Mouse (Mus musculus): Measurements from ENCODE around the gene Tmem8.
"Not testable (repeated sequence)": the region's sequence is repeated elsewhere in the genome, so short reads cannot be mapped to it uniquely, and the experiment has no call there.

The Tmem8 gene

DNA sequence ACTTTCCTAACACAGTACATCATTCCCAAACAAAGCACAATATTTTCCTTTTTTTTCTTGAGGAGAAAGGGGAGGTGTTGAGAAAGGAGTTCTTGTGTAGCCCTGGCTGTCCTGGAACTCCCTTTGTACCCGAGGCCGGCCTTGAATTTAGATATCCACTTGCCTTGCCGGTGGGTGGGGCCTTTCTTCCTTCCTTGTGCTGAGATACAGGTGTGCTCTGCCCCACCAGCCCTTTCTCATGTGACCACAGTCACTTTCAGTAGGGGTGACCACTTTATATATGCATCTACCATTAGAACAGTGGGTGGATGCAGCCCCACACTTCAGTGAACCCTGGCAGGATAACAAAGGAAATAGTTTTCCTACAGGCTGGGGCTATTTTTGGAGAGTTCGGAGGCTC lies 1.4 kb upstream of the Tmem8 start:
- no peak for ATAC-seq (ENCODE audit: low TSS enrichment)

DNA sequence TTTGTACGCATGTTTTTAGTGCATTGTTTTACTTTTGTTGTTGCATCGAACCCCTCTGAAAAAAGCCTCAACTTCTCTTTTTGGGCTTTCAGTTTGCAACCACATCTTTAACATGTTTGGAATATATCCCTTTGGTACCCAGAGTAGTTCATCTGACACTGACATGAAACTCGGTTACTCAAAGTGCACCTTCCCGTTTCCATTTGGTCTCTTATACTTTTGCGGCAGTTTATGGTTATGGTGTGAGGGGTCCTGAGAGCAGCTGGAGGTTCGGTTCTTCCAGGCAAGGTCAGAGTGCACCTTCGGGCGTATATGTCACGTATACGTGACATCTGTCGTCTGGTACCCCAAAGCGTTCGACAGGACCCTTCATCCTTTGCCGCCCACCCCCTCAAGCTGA lies 348 bp upstream of the Tmem8 start:
- no peak for ATAC-seq (ENCODE audit: low TSS enrichment)

DNA sequence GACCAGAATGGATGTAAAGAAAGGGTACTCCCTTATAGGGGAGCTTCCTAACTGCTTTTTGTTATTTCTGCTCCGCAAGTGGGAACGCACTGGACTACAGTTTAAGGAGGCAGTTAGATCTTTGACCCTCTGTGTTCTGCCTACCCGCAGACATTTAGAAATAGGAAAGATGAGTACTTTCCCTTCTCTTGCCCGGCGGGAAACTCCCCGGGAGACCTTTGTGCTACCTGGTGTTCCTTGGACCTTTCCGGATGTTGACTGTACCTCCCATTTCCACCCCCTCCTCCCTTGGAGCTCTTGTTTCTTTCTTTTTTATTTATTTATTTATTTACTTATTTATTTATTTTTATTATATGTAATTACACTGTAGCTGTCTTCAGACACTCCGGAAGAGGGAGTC lies 962 bp downstream of the Tmem8 start:
- ATAC-seq (ENCODE audit: low TSS enrichment): 0 out of 2 replicates have a peak, but pooled peaks have one; percentile 7

DNA sequence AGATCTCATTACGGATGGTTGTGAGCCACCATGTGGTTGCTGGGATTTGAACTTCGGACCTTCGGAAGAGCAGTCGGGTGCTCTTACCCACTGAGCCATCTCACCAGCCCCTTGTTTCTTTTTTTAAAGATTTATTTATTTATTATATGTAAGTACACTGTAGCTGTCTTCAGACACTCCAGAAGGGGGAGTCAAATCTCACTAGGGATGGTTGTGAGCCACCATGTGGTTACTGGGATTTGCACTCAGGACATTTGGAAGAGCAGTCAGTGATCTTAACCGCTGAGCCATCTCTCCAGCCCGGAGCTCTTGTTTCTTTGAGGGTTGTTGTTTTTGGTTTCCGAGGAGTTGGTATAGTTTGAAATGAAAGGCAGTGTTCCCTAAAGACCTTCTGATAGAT lies 1.4 kb downstream of the Tmem8 start:
- ATAC-seq (ENCODE audit: low TSS enrichment): not testable (repeated sequence)

DNA sequence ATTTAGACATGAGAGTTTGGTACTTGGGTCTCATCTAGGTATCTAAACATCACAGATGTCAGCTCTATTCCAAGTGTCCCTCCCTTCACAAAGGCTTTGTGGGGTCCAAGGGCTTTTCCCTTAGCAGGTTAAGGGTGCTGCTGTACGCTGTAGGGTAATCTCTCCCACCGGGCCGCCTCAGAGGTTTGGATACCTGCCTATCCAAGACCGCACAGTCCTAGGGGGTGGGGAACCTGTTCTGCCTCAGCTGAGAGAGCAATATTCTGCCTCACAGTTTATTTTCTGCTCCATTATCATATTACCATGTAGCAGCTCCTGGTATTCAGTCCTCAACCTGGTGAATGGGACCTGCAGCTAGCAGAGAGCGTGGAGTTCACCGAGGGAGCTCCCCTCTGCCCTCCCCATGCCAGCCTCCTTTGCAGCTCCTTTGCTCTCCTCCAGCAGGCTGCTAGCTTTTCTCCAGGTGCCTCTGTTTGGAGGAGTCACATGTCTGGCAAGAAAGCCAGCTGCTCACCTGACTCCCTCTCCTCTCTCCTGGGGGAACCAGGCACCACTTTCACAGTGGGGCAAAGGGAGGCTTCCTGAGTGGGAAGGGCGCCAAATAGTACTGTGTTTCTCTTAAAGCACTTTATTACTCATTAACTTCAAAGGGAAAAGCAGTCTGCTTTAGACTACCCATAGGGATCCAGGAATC lies 2.3 kb downstream of the Tmem8 start:
- no peak for ATAC-seq (ENCODE audit: low TSS enrichment)

DNA sequence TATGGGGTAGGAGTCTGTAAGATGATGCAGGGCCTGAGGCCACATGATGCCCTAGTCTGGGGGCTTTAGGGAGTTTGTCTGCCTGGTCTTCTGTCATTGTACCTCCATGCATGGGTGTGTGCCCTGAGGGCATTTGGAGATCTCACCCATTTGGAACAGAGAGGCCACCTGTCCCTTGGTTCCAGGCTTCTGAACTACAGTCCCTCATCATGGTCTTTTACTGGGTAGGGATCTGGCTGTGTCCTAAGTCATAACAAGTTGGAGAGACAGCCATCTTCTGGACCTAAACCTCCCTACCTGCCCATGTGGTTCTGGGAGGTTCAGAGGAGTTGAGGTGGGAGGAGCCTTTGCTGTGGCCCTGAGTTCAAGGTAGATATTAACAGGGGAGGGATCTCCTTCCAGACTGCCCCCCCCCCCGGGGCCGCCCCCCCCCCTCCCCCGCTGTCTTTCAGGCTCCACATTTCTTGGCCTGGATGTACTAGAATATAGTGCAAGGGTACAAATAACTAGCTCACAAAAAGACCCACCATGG lies 2.9 kb downstream of the Tmem8 start:
- ATAC-seq (ENCODE audit: low TSS enrichment): no peak

DNA sequence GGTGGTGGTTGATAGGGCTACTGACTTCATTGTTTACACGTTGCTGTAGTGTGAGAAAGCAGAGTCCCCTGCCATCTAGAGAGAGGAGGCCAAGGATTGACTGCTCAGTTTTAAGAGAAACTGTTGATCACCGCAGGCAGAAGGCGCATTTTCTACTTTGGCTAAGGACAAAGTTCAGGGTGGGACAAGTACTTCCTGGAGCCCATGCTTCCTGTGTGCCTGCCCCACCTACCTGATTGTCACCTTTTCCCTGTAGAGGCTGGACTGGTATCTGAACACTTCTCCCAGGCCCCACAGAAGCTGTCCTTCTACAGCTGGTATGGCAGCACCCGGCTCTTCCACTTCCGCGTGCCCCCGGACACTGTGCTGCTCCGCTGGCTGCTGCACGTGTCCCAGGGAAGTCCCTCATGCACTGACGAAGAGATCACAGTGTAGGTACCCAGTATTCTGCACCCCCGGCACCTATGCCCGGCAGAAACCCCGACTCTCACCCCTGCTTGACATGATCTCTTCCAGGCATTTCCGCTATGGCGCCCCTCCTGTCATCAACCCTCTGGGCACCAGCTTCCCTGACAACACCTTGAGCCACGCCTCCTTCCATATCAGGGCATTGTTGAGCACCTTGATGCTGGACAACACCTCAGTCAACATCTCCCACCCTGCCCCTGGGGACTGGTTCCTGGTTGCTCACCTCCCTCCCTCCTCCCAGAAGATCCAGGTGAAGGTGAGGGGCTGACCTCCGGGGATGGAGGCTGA lies 3.6 kb downstream of the Tmem8 start:
- no peak for ATAC-seq (ENCODE audit: low TSS enrichment)

DNA sequence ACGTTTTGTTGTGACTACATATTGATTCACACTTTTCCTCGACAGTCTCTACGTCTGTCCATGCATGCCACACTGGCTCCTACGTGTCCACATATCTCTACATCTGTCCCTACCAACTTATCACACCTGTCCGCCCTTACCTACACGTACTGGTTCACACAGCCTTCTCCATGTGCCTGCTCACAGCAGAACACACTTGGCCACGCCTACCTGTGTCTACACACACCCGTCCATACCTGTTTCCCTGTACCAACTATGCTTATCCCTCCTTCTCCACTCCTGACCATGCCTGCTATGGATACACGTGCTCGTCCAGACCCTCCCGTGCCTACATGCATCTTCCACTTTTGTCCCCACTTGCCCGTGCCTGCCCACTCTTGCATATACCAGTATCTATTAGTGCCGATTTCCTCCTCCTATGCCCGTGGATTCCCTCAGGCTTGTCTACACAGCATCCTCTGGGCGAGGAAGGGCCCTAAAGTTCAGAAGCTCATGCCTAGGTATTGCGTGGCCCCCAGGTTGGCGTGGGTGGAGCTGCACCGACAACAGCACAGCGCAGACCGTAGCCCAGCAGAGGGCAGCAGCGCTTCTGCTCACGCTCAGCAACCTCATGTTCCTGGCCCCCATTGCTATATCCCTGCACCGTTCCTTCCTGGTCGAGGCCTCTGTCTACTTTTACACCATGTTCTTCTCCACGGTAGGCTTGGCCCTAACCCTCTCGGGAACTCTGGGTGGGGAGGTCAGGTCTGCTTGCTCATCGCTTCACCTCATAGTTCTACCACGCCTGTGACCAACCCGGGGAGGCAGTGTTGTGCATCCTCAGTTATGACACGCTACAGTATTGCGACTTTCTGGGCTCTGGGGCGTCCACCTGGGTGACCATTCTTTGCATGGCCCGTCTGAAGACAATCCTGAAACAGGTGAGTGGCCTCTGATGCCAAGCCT lies 6.9 kb downstream of the Tmem8 start:
- peak; percentile 67 for ATAC-seq (ENCODE audit: low TSS enrichment)

DNA sequence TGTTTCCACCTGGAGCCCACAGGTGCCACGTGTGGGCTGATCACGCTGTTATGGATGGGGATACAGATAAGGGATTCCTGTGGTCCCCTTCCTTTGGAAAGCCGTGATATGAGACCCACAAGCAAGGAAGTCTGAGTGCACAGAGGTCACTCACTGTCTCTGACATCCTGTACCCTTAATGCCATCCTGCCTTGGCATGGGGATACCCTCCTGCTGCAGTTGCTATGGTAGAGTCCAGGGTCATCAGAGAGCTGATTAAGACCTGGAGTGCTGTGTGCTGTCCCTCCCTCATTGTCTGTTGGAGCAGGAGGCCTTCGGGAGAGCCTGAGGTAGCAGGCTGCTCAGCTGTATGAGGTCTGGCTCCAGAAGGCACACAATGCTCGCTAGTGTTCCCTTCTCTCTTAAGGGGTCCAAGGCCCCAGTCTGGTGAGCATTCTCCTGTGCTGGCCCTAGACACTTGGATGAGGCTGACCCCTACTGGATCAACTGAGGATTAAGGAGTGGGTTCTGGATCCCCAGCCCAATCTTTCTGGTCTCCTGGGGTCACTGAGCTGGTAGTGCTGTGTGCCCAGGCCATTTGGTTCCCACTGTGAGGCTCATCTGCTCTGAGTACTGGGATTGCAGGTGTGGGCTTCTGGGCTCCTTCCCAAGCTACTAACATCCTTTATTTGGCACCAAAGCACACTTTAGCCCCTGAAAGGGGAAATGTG lies 9.5 kb downstream of the Tmem8 start:
- ATAC-seq (ENCODE audit: low TSS enrichment): no peak

DNA sequence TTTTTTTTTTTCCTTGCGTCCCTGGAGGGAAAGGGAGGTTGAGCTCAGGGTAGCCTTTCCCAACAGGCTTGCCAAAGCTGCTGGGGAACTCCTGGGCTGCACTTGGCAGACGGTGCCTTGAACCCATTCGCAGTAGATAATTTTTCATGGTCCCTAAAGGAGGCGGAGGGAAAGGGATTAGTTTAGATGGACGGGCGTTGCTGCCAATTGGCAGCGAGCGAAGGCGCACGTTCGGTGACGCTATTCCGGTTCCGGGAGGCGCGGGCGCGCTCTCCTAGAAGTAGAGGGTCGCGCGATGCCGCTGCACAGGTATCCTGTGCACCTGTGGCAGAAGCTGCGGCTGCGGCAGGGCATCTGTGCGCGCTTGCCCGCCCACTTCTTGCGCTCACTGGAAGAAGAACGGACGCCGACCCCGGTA lies 10.2 kb downstream of the Tmem8 start, which contains the start of gene Mrpl28:
Gene Mrpl28 (plus strand): TSS at position 234 of the 418 bp plus-strand sequence.
- ATAC-seq (ENCODE audit: low TSS enrichment): peak; percentile 89

DNA sequence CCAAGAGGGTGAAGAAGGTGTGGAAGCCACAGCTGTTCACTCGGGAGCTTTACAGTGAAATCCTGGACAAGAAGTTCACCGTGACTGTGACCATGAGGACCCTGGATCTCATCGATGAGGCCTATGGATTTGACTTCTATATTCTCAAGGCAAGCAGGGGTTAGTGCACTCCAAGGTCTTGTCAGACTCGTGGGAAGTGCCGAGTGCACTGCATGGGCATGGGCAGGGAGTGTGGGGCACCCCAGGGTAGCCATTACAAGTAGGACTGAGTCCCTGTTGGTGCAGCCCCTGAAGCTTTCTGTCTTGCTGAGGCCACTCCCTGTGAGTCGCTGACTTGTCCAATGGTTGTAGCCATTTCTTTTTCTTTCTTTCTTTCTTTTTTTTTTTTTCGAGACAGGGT lies 11.5 kb downstream of the Tmem8 start:
- ATAC-seq (ENCODE audit: low TSS enrichment): no peak

DNA sequence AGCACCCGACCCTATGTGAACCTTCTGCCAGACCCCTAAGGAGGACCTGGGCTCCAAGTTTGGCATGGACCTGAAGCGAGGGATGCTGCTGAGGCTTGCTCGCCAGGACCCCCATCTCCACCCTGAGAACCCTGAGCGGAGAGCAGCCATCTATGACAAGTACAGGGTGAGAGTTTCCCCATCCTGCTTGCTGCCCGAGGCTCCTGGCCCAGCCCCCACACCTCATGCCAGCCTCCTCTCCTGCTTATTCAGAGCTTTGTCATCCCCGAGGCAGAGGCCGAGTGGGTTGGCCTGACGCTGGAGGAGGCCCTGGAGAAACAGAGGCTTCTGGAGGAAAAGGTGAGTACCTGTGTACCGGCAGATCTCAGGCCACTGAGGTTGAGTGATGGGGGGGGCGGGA lies 12.1 kb downstream of the Tmem8 start:
- ATAC-seq (ENCODE audit: low TSS enrichment): no peak

DNA sequence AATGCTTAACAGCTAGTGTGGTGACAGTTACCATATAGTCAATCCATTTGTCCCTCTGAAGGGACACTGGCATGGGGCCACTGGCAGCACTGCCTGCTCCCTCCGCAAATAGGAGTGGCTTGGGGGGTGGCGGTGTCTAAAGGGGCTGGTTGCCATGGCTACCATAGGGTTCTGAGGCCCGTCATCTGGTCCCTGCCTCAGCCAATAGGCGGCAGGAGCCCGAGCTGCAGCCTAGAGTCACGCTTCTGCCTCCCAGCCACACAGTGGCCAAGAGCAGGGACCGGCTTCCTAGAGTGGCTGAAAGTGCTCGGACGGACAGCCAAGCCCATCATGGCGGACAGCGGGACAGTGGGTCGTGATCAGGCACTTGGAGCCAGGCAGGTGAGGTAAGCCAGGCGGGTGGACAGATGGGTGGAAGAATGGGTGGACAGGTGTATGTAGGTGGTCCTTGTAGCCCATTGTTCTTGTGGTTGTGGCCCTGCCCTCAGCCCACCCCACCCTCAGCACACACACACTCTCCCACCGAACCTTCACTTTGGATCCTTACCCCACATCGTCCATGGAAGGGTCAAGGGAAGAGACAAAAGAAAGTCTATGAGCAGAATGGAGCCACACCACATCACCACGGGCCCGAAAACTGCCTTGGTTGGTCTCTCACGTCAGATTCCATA lies 18.1 kb downstream of the Tmem8 start:
- ATAC-seq (ENCODE audit: low TSS enrichment): no peak

DNA sequence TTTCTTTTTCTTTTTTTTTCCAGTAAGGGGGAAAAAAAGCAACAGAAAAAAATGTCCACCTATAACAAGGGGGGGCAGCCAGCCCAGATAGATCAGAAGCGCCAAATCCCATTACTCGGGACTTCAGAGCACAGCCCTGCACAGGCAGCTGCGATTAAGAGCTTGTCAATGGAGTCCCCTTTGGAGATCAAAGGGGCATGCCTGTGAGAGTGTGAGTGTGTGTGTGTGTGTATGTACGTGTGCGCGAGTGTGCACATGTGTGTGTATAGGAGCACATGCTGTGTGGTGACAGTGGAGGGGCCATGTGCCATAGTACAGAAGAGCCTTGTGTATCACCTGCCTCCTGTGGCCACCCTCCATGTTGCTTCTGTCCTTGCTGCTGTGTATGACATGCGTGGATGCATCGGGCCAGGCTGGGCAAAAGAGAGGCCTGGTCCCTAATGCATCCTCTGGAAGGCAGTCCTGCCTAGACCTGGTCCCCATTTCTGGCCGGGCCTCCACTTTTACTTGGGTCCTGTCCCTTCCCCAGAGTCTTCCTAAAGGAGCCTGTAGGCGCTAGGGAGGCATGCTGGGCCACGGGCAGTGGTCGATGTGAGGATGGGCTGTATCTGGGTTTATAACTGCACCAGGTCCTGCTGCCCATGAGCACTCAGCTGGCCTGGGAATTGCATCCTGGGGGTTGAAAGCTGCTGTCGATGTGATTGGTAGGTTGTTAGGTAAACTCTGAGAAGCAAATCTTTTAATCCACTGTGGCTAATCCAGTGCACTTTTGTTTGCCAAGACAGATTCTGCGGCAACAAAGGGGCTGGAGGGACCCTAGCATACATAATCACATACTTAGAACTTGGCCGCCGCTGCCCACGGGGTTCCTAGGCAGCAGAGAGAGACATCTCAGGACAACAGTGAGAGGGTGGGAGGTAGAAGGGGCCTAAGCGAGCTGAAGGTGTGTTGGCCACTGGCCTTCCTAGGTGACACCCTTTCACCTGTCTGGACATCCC lies 19.1 kb downstream of the Tmem8 start:
- no peak for ATAC-seq (ENCODE audit: low TSS enrichment)

DNA sequence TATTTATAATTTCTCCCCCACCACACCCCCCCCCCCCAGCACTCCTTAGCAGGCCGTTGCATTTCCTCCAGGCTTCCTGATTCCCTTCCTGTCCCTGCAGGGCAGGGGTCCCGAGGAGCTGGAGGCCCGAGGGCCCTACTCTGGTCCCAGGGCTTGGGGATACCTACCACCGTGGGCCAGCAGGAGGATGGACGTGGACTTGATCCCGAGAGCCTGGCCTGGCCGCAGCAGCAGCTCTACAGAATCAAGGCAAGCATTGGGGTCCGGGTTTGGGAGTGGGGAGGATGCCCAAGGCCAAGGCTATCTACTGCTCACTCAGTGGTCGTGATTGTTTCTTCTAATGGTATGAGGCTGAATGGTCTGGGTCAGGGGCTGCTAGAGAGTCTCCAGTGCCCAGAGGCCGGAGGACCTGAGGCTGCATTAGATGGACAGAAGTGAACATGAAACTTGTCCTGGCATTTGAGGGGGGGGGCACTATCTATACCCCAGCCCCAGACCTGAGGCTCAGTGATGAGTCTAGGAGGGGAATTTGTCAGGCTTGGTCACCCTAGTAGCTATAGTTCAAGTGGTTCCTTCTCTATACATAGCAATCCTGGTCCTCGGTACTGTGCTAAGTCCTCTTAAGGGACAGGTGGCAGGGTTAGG lies 24.1 kb downstream of the Tmem8 start:
- ATAC-seq (ENCODE audit: low TSS enrichment): no peak

DNA sequence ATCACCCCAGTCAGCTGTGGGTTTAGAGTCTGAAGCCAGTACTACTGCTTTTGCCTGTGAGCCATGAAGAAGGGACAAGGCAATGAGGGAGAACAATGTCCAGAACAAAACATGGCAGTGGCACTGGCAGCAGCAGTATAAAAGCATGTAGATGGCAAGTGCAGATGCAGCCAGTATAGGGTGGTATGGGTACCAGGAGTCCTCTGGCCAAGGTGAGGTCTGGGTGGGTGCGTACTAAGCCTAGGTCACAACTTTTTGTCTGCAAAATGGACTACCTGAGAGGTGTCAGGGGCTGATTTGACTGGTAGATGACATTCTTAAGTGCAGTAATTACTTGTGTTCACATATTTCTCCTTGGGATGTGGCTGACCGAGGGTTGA lies 24.6 kb downstream of the Tmem8 start:
- no peak for ATAC-seq (ENCODE audit: low TSS enrichment)

DNA sequence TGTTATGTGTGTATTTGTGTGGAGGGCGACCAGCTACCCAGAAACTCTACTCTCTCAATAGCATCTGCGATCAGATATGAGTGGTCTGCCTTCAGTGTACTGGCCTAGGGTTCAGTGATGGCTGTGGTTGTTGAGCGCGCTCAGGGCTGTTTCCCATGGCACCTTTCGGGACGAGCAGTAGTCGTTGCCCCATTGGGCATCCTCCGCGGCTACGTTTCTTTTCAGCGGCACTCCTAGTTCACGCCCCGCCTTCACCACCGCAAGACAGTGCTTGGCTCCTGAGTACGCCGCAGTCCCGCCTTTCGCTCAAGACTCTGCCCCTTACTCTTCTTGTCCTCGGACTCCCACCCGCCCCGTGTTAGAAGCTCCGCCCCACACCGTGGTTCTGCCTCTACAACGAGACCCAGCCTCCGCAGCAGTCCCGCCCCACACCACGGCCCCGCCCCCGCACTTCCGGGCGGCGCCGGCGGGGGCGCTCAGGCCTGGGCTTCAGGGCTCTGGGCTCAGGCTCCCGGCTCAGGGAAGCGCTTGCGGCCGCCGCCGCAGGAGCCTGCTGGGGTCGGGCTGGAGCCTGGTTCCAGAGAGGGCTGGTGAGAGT lies 25.2 kb downstream of the Tmem8 start, which contains the start of gene Axin1:
Gene Axin1 (plus strand): TSS at position 450 of the 598 bp plus-strand sequence.
- peak; percentile 93 for ATAC-seq (ENCODE audit: low TSS enrichment)

DNA sequence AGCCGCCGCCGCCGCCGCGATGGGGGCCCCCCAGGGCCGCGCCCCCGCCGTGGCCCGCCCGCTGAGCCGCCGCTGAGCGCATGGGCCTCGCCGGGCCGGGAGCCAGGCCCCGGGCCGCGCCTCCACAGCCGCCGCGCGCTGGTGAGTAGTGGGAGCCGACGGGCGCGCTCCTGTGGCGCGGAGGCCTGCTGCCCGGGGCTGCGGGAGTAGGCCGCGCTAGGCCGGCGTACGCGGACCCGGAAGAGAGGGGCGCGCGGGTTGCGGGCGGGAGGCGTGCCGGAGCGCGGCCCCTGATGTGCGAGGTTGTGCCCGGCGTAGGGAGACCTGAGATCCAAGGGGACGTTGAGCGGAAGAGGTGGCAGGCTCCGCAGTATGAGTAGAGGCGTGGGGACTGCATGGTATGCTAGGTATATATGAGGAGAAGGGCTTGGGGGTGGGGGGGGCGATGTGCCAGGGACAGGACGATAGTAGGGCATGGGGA lies 25.8 kb downstream of the Tmem8 start:
- ATAC-seq (ENCODE audit: low TSS enrichment): peak; percentile 32

Data from frontal cortex, adult (tissue).